Mouse (Mus musculus) hindbrain, embryonic 12.5 days (tissue): Measurements from ENCODE around the gene Lrp6. TPM values are rescaled to one million over a fixed set of nuclear protein-coding genes. Genes with fewer than 3 reads are reported as not detected.

Experiments
- ATAC-seq: fragments of 200-750 bp; cut with Nextera tagmentation; 2 replicates; pipeline ENCODE4 v1.8.0; 2017; ENCODE audit warnings: moderate TSS enrichment; ENCODE audit not compliant: low FRiP score
- H3K27ac ChIP-seq: fragments of 300-500 bp; sonication (generic); 2 replicates; pipeline ENCODE4 v1.5.1; 2016; ENCODE audit warnings: mild to moderate bottlenecking
- H3K27me3 ChIP-seq: fragments of 300-500 bp; sonication (generic); 2 replicates; pipeline ENCODE4 v1.6.1; 2016; ENCODE audit warnings: mild to moderate bottlenecking
- H3K36me3 ChIP-seq: fragments of 300-500 bp; sonication (generic); 2 replicates; pipeline ENCODE4 v1.6.1; 2016; ENCODE audit warnings: mild to moderate bottlenecking
- H3K4me1 ChIP-seq: fragments of 300-500 bp; sonication (generic); 2 replicates; pipeline ENCODE4 v1.6.1; 2016
- H3K4me2 ChIP-seq: fragments of 300-500 bp; sonication (generic); replicated peaks from 2 replicates; pipeline ENCODE4 v1.6.1; 2016; ENCODE audit warnings: mild to moderate bottlenecking
- H3K4me3 ChIP-seq: fragments of 300-500 bp; sonication (generic); 2 replicates; pipeline ENCODE4 v1.5.1; 2016; ENCODE audit warnings: mild to moderate bottlenecking
- H3K9ac ChIP-seq: fragments of 300-500 bp; sonication (generic); 2 replicates; pipeline ENCODE4 v1.6.1; 2016; ENCODE audit warnings: mild to moderate bottlenecking, moderate library complexity
- H3K9me3 ChIP-seq: fragments of 300-500 bp; sonication (generic); replicated peaks from 2 replicates; pipeline ENCODE4 v1.6.1; 2016; ENCODE audit warnings: mild to moderate bottlenecking
- WGBS: fragments of 180-500 bp; shearing (Covaris S2); methylation state at CpG from one replicate; pipeline ENCODE4 v1.1.7; 2016; 5-methylcytosine and 5-hydroxymethylcytosine counted together
- polyA plus RNA-seq: library from polyadenylated mRNA; unstranded; fragments of >200 nt; fragmentation: Nextera tagmentation; extraction: Ambion mirVana; gene quantifications from 2 replicates; pipeline ENCODE4 v1.2.1, GENCODE M21; 2016

Lrp6 gene
- polyA plus RNA-seq, result 38.2 and 39.2 TPM in 2 replicates

GRCm38 (mm10) chr6:134566818-134567485, at the start of gene Lrp6:
TSS of gene Lrp6 (minus strand) at chr6:134566965.
- Histone ChIP-seq H3K9me3 (no peaks in the 10 kb centered on the region), H3K27me3 (no peaks in the 10 kb centered on the region), H3K4me2 (peak within 1 kb of the TSS; percentile 81), H3K9ac (peak within 1 kb of the TSS; percentile 98), H3K27ac (peak within 1 kb of the TSS; percentile 100), H3K4me1 (peaks cover 27% of the 10 kb centered on the region), H3K4me3 (peak within 1 kb of the TSS; percentile 87), H3K36me3 (no peaks in the 10 kb centered on the region)
- under 1% methylated on average over 60 of the region's 99 CpGs for WGBS
- ATAC-seq, result peak; percentile 95

GRCm38 (mm10) chr6:134614723-134615648, 48.2 kb upstream of the Lrp6 start:
- Histone ChIP-seq H3K9ac (no peak overlapping the region), H3K4me2 (0 out of 2 replicates have a peak overlapping the region, but pooled peaks have one; percentile 13), H3K9me3 (no peaks in the 10 kb centered on the region), H3K4me1 (no peaks in the 10 kb centered on the region), H3K27ac (no peak overlapping the region), H3K27me3 (no peaks in the 10 kb centered on the region), H3K36me3 (no peaks in the 10 kb centered on the region), H3K4me3 (no peak overlapping the region)
- ATAC-seq, result peak; percentile 61
- 24% methylated on average over 16 of the region's 16 CpGs for WGBS

GRCm38 (mm10) chr6:134614322-134614721, 47.6 kb upstream of the Lrp6 start:
- Histone ChIP-seq H3K4me3 (no peak overlapping the region), H3K36me3 (no peaks in the 10 kb centered on the region), H3K4me1 (no peaks in the 10 kb centered on the region), H3K27ac (no peak overlapping the region), H3K4me2 (no peak overlapping the region), H3K27me3 (no peaks in the 10 kb centered on the region), H3K9me3 (no peaks in the 10 kb centered on the region), H3K9ac (no peak overlapping the region)
- 0 out of 2 replicates have a peak, but pooled peaks have one; percentile 38 for ATAC-seq
- 84% methylated on average over 4 of the region's 4 CpGs for WGBS

- Histone ChIP-seq H3K9ac (no peak overlapping the region), H3K27ac (no peak overlapping the region), H3K4me2 (no peak overlapping the region), H3K27me3 (no peaks in the 10 kb centered on the region), H3K4me1 (no peaks in the 10 kb centered on the region), H3K9me3 (no peaks in the 10 kb centered on the region), H3K36me3 (no peaks in the 10 kb centered on the region), H3K4me3 (no peak overlapping the region)
- ATAC-seq, result no peak
- WGBS, result 78% methylated on average over 13 of the region's 13 CpGs
Observed at GRCm38 (mm10) chr6:134611896-134612295, 45.1 kb upstream of the Lrp6 start.

- Histone ChIP-seq H3K27ac (no peak overlapping the region), H3K4me2 (no peak overlapping the region), H3K36me3 (no peaks in the 10 kb centered on the region), H3K4me1 (no peaks in the 10 kb centered on the region), H3K9ac (no peak overlapping the region), H3K4me3 (no peak overlapping the region), H3K9me3 (no peaks in the 10 kb centered on the region), H3K27me3 (no peaks in the 10 kb centered on the region)
- no peak for ATAC-seq
- 78% methylated on average over 9 of the region's 9 CpGs for WGBS
Observed at GRCm38 (mm10) chr6:134610380-134610779, 43.6 kb upstream of the Lrp6 start.

- Histone ChIP-seq H3K36me3 (no peaks in the 10 kb centered on the region), H3K27ac (no peak overlapping the region), H3K4me3 (no peak overlapping the region), H3K27me3 (no peaks in the 10 kb centered on the region), H3K4me1 (no peaks in the 10 kb centered on the region), H3K9me3 (no peaks in the 10 kb centered on the region), H3K4me2 (no peak overlapping the region), H3K9ac (no peak overlapping the region)
- 56% methylated on average over 9 of the region's 9 CpGs for WGBS
- ATAC-seq, result peak; percentile 66; the same call in 1 of the 2 replicates
Observed at GRCm38 (mm10) chr6:134606949-134607746, 40.4 kb upstream of the Lrp6 start.

GRCm38 (mm10) chr6:134606540-134606939, 39.8 kb upstream of the Lrp6 start:
- Histone ChIP-seq H3K9me3 (no peaks in the 10 kb centered on the region), H3K36me3 (no peaks in the 10 kb centered on the region), H3K27me3 (no peaks in the 10 kb centered on the region), H3K4me2 (no peak overlapping the region), H3K9ac (no peak overlapping the region), H3K4me3 (no peak overlapping the region), H3K27ac (no peak overlapping the region; the same call in 1 of the 2 replicates), H3K4me1 (no peaks in the 10 kb centered on the region)
- ATAC-seq, result no peak
- 61% methylated on average over 6 of the region's 6 CpGs for WGBS

- no peaks in the 10 kb centered on the region for H3K9me3 ChIP-seq
- H3K4me3 ChIP-seq, result no peak overlapping the region
- no peak overlapping the region for H3K9ac ChIP-seq
- WGBS, result 91% methylated on average over 3 of the region's 3 CpGs
- no peak overlapping the region for H3K4me2 ChIP-seq
- no peaks in the 10 kb centered on the region for H3K27me3 ChIP-seq
- no peak overlapping the region for H3K27ac ChIP-seq
- H3K4me1 ChIP-seq, result no peaks in the 10 kb centered on the region
- no peak for ATAC-seq
- no peaks in the 10 kb centered on the region for H3K36me3 ChIP-seq
Observed at GRCm38 (mm10) chr6:134605196-134605595, 38.4 kb upstream of the Lrp6 start.

- Histone ChIP-seq H3K27me3 (no peaks in the 10 kb centered on the region), H3K4me2 (no peak overlapping the region), H3K4me1 (no peaks in the 10 kb centered on the region), H3K9ac (no peak overlapping the region), H3K36me3 (no peaks in the 10 kb centered on the region), H3K9me3 (no peaks in the 10 kb centered on the region), H3K4me3 (no peak overlapping the region), H3K27ac (0 out of 2 replicates have a peak overlapping the region, but pooled peaks have one; percentile 55)
- no peak for ATAC-seq
- WGBS, result 50% methylated on average over 10 of the region's 10 CpGs
Observed at GRCm38 (mm10) chr6:134602371-134603003, 35.7 kb upstream of the Lrp6 start.

GRCm38 (mm10) chr6:134601766-134602165, 35.0 kb upstream of the Lrp6 start:
- no peaks in the 10 kb centered on the region for H3K36me3 ChIP-seq
- ATAC-seq, result no peak
- no peaks in the 10 kb centered on the region for H3K9me3 ChIP-seq
- H3K4me1 ChIP-seq, result no peaks in the 10 kb centered on the region
- H3K27me3 ChIP-seq, result no peaks in the 10 kb centered on the region
- H3K4me2 ChIP-seq, result no peak overlapping the region
- H3K27ac ChIP-seq, result peak overlapping the region; percentile 55
- WGBS, result 45% methylated on average over 3 of the region's 3 CpGs
- H3K9ac ChIP-seq, result no peak overlapping the region
- no peak overlapping the region for H3K4me3 ChIP-seq

GRCm38 (mm10) chr6:134601130-134601529, 34.4 kb upstream of the Lrp6 start:
- no peaks in the 10 kb centered on the region for H3K36me3 ChIP-seq
- WGBS, result 61% methylated on average over 7 of the region's 7 CpGs

More at GRCm38 (mm10) chr6:134601130-134601529, 34.4 kb upstream of the Lrp6 start:
- no peak for ATAC-seq
- no peak overlapping the region for H3K4me2 ChIP-seq
- H3K9me3 ChIP-seq, result no peaks in the 10 kb centered on the region
- no peak overlapping the region for H3K4me3 ChIP-seq
- H3K9ac ChIP-seq, result no peak overlapping the region
- no peak overlapping the region for H3K27ac ChIP-seq
- no peaks in the 10 kb centered on the region for H3K27me3 ChIP-seq
- H3K4me1 ChIP-seq, result no peaks in the 10 kb centered on the region
